Mouse (Mus musculus) ES-CJ7 (cell line): ENCODE measurements around the gene Cacnb1.

Experiments
- DNase-seq: peaks from one replicate; pipeline ENCODE4 v3.0.0; 2011; ENCODE audit warnings: low read depth, low spot score

Cacnb1 gene

DNA sequence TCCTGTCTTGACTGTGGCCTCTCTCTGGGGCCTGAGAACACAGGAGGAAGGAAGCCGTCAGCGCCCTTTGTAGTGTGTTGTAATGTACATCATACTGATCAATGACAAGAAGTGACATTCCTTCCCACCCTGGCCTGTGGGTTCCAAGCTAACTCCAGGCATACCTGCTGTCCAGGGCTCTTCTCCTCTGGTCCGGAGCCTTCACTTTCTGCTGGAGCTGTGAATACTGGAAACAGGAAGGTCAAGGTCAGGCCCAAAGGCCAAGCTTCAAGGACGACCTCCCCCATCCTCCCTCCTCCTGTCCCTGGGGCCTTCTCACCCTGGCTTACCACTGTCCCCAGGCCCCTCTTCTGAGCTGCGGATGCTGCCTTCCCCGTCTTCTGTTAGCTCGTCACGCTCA is 18.1 kb upstream of the Cacnb1 start:
- DNase-seq = peak; percentile 56

DNA sequence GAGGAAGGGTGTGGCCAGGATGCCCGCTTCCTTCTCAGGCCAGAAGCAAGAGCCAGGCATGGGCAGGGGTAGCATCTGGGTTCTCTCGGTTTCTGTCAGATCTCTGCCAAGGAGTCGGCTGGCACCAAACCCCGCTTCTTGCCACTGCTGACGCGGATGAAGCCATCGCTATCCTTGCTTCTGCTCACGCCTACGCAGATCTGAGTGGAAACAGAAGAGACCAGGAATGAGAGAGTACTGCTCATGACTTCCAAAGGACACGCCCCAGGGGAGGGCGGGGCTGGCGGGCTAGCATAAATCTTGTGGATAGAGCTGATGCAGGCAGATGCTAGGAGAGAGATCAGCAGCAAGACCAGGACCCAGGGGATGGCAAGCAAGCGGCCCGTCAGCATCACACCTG is 15.0 kb upstream of the Cacnb1 start:
- DNase-seq = peak; percentile 74

GRCm38 (mm10) chr11:98035977-98036377 is 13.1 kb upstream of the Cacnb1 start:
- peak; percentile 49 for DNase-seq

DNA sequence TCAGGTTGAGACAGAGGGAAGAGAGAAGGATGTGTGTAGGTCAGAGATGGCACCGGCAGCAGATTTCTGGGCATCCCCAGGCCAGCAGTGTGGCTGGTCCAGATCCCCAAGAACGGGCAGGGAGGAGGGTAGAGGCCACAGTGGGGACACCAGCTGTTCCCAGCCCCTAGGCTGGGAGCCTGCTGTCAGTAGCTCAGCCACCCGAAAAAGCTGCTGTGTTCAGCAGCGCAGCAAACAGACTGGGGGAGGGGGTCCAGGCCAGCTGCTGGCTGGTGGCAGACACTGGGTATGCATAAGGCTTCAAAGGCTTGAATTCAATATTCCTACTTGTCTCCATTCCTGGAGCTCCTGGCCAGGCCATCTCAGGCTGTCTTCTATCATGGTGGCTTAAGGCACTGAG is 12.0 kb upstream of the Cacnb1 start:
- DNase-seq = no peak

DNA sequence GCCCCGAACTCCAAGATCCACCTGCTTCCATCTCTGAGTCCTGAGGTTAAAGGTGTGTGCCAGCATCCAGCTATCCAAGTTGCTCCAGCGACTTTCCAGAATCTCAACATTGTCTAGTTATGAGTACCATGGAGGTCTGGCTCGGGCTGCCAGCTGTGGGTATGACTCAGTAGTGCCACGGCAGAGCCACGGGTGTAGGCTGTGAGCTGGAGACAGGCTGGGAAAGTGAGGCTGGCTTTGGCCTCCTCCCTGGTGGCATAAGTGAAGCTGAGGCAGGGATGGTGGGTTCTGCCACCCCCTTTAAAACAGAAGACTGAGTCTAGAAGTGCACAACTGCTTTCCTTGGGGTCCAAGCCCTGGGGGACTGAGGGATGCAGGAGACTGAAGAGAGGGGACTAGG is 11.2 kb upstream of the Cacnb1 start:
- DNase-seq = no peak

- DNase-seq = peak; percentile 83
Measured at GRCm38 (mm10) chr11:98031443-98031770, 8.6 kb upstream of the Cacnb1 start.

DNA sequence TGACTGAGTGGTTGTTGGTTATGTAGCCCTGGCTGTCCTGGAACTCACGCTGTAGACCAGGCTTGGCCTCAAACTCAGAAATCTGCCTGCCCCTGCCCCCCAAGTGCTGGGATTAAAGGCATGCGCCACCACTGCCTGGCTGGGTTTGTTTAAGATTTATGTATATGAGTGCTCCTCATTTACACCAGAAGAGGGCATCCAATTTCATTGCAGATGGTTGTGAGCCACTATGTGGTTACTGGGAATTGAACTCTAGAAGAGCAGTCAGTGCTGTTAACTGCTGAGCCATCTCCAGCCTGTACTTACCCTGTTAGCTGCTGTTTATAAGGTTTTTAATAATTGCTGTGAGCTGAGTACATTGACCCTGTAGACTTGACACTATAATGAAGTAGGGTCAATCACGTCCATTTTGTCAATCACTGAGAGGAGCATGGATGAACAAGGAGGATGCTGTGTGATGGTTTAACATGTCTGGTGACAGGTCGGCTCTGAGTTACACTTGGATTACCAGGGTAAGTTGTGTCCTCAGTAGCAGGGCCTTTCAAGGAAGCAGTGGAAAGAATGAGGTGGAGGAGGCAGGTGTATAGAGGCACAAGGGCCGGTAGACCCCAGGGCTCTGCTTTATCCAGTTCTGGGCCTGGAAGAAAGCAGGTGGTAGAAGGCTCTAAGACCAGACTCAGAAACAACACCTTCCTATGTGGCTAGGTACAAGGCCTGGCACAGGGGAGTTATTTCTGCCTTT is 8.0 kb upstream of the Cacnb1 start:
- peak; percentile 63 for DNase-seq

GRCm38 (mm10) chr11:98027785-98028184 is 5.0 kb upstream of the Cacnb1 start:
- no peak for DNase-seq

- DNase-seq = no peak
Measured at GRCm38 (mm10) chr11:98027297-98027688, 4.5 kb upstream of the Cacnb1 start.

DNA sequence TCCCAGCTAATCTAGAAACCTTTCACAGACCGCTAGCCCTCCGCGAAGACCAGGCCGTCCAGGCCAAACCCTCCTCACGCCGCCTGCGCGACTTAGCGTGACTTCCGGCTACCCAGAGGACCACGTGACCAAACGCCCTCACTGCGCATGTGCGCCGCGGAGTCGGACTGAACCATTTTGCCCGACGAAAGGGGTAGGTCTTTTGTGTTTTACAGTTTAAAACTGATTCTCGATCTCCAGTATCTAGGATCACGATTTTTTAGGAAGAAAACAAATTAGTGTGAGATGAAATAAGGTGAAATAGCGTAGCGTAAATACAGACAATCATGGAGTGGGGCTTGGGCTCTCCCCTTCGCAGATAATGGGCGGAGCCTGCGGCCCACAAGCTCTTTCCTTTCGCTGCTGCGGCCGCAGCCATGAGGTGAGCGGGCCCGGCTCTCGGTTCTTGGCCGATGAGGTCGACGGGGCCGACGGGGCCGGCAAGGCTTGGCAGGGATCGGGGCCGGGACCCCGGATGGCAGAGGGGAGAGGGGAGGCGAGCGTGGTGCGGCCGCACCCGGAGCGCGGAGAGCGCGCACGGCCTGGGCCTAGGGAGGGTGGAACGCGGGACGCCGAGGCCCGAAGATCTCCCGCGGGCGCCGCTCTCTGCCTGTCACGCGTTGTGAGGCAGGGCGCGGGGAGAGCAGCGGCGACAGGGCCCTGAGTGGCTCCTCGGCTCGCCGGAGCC is 3.9 kb upstream of the Cacnb1 start, which contains the start of gene Rpl19:
Gene Rpl19 (plus strand): TSS at position 141 of the 727 bp plus-strand sequence.
- DNase-seq = peak; percentile 94

DNA sequence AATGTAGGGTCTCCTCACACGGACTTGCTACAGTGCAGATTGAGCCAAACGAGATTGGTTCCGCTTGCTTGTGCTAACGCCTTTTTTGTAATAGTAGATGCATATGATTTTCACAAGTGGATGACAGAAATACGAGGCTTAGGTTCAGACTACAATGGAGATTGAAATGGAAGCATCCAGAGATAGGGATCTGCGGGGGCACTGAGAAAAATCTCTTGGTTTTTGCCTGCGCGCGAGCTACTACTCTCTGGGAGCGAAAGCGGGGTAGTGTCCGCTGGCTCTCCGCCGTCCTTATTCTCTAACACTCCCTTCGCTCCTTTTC is 3.4 kb upstream of the Cacnb1 start:
- DNase-seq = no peak

GRCm38 (mm10) chr11:98024516-98024915 is 1.7 kb upstream of the Cacnb1 start:
- no peak for DNase-seq

DNA sequence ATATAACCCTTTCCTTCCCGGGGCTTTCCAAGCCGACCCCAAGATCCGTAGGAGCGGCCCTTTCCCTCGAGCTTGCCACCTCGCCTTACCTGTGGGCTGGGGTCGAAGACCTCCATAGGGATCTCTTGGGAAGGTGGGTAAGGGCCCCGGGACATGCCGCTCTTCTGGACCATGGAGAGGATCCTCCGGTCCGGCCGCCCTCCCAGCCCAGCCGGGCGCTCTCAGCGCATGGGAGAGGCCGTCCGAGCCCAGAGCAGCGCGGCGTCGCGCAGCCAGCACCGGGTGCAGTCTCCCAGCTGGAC is 630 bp downstream of the Cacnb1 start:
- no peak for DNase-seq

GRCm38 (mm10) chr11:98021565-98022252 is 1.1 kb downstream of the Cacnb1 start:
- peak; percentile 76 for DNase-seq

GRCm38 (mm10) chr11:98021118-98021517 is 1.7 kb downstream of the Cacnb1 start:
- DNase-seq = no peak

DNA sequence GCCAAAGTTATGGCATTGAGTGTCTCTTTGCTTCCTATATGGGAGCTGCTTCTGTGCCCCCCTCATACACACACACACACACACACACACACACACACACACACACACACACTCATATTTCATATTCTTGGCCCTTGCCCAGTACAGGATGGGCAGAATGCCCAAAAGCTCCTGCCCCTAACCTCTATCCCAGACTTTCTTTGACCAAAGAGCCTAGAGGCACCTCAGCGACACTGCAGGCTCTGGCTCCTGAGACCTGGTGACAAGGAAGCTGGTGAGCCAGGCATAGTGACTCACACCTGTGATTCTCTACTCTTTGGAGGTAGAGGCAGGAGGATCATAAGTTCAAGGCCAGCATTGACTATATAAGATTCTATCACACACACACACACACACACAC is 2.1 kb downstream of the Cacnb1 start:
- DNase-seq = no peak

DNA sequence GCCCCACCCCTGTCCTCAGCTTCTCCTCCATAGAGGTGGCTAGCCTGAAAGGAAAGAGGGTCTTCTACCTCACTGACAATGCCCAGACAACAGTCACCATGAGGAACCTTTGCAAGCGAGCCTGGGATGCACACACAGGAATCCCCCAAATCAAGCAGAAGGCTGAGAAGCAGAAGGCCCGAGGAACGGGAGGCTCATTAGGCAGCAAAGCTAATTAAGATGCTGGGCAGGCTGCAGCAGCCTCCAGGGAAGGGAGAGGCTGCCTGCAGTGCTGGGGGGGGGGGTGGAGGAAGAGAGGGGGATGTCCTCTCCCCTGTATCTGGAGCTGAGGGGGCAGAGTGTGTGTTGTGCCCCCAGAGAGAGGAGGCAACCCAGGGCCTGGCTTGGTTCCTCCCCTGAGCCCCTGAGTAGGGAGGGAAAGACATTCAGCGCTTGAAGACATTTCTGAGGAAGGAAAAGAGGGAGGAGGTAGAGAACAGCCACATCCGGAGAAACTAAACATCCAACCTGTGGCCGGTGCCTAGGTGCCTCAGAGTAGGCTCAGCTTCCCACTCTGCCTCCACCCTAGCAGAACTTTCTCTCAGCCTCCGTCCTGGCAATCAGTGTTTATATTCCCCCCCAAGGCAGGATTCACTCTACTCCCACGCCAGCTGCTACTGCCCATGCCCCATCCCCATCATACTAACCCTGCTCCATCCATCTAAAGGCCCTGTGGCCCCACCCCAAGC is 2.8 kb downstream of the Cacnb1 start:
- DNase-seq = no peak

DNA sequence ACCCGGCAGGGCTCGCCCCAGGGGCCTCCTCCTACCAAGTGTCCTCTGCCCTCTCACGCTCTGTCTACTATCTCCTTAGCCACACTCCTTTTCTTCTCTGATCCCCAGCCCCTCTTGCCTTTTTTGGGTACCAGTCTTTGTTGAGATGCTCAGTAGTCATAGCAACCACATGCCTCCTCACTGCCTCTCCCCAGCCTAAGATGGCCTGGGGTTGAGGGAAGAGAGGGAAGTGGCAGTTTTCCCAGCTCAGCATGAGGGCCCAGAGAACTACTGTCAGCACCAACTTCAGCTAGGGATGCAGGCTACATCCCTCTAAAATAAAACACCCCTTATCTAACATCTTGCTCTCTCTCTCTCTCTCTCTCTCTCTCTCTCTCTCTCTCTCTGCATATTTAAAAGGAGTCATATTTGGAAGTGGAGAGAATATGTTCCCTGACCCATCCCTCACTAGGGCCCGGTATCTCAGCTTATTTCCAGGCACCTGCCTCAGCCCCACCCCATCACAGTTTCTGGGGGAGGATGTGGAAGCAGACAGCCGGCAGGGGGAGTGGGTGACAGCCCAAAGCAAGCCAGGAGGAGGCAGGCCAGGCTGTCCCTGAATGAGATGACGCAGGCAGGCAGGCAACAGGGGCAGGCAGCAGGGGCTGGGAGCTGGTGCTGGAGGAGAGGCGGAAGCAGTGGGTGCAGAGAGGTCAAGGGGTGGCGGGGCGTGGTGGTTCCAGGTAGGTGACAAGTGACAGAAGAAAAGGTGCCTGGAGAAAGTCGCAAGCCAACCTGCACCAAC is 3.8 kb downstream of the Cacnb1 start:
- DNase-seq = peak; percentile 79

- DNase-seq = no peak
Measured at GRCm38 (mm10) chr11:98018222-98018621, 4.6 kb downstream of the Cacnb1 start.

- DNase-seq = no peak
Measured at GRCm38 (mm10) chr11:98016824-98017223, 6.0 kb downstream of the Cacnb1 start.

GRCm38 (mm10) chr11:98016177-98016576 is 6.7 kb downstream of the Cacnb1 start:
- no peak for DNase-seq

GRCm38 (mm10) chr11:98012831-98013230 is 10.0 kb downstream of the Cacnb1 start:
- peak; percentile 75 for DNase-seq
